Mouse (Mus musculus) olfactory bulb, adult 2 months (tissue): Measurements from ENCODE around the gene Misp. TPM values are rescaled to one million over a fixed set of nuclear protein-coding genes. Genes with fewer than 3 reads are reported as not detected.

Experiments used
- H3K27ac ChIP-seq: fragments of 200-500 bp; 2 replicates; pipeline ENCODE4 v1.5.1; 2012; ENCODE audit warnings: low read depth, low read length; ENCODE audit not compliant: insufficient read depth
- H3K4me1 ChIP-seq: fragments of 200-500 bp; 2 replicates; pipeline ENCODE4 v1.6.1; 2012; ENCODE audit warnings: low read length; ENCODE audit not compliant: control insufficient read depth, insufficient read depth
- H3K4me3 ChIP-seq: fragments of 200-500 bp; 2 replicates; pipeline ENCODE4 v1.5.1; 2012; ENCODE audit warnings: mild to moderate bottlenecking, low read depth, low read length, moderate library complexity; ENCODE audit not compliant: insufficient read depth
- CTCF ChIP-seq: fragments of 200-500 bp; IDR thresholded peaks from 2 replicates; pipeline ENCODE4 v1.5.1; 2012; ENCODE audit warnings: low read depth, mild to moderate bottlenecking, low read length, moderate library complexity; ENCODE audit not compliant: insufficient read depth
- POLR2A ChIP-seq: fragments of 200-500 bp; IDR thresholded peaks from 2 replicates; pipeline ENCODE4 v1.6.1; 2012; ENCODE audit warnings: mild to moderate bottlenecking, low read depth, low read length, moderate library complexity; ENCODE audit not compliant: insufficient read depth
- WGBS: fragments of 180-500 bp; shearing (Covaris S2); methylation state at CpG from one replicate; pipeline ENCODE4 v1.1.7; 2018; 5-methylcytosine and 5-hydroxymethylcytosine counted together
- polyA plus RNA-seq: library from polyadenylated mRNA; stranded (reverse); fragments of >200 nt; gene quantifications from 2 replicates; pipeline ENCODE4 v1.2.4, GENCODE M21; 2012; ENCODE audit warnings: low replicate concordance; ENCODE audit not compliant: missing spikeins, insufficient read depth, insufficient read length

The Misp gene
- polyA plus RNA-seq, 1 experiment: not detected

DNA sequence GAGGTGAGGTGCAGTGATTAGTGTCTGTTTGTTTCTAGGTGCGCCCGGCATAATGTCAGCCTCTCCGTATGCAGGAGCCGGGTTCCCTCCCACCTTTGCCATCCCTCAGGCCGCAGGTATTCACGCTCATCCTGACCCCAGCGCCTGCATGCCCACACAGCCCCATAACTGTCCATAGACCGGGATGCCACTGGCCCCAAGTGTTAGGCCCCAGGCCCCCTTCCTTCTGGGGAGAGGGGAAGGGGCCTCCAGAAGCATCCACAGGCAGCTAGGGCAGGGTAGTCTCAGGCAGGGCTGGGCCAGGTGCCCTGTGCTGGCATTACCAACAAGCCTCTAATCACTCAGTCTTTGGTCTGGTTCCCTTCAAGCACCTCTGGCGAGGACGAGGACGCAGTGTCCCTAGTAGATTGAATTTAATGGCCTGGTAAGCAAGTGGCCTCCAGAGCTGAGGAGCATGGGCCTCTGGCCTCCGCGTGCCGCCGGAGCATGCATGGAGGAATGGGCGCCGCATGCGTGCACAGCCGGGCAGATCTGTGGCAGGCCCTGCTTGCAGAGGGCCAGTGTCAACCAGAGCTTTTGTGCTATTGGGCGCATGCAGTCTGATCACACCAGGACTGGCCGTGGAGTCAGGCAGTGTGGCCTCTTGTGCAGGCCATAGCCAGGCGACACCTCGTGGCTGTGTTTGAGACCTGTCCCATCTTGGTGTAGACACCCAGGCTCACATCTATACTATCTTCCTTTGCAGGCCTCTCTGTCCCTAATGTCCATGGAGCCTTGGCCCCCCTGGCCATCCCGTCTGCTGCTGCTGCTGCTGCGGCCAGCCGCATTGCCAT is 39.5 kb downstream of the Misp start:
- WGBS: 88% methylated on average over 26 of the region's 26 CpGs
- no peak overlapping the region for H3K27ac ChIP-seq
- TF ChIP-seq CTCF: no peak
- no peak for TF ChIP-seq POLR2A
- no peak overlapping the region for H3K4me3 ChIP-seq
- peaks cover 67% of the 10 kb centered on the region for H3K4me1 ChIP-seq

DNA sequence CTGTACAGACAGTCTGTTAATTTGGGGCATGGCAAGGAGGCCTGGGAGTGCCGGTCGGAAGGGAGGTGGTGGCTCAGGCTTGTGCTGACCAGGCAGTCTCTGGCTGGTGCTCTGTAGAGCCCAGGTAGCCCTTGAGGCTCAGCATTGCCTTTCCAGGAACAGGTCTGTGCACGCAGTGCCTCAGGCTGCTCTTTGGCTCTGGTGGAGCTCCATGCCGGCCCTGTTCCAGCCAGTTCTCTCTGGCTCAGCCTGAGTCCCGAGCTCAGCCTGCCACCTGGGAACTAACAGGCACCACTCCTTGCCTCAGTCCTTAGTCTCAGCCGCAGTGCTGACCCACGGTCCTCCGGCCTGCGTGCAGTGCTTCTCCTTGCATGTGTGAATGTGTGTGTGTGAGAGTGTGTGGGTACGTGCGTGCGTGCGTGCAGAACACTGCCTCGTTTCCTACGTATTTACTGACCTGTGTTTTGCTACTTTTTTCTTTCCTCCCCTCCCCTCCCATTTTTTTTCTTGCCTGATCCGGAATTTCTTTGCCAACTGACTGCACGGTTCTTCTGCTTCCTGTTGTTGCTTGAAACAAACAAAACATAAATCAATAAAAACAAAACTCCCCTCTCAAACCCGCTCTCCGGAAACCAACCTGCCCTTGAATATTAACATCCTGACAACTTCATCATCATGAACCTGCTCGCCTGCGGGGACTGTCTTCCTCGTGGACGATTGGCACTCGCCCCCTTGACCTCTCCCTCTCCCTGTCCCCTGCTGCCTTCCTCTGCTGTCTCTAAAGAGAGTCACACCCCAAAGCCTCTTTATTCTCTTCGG is 40.6 kb downstream of the Misp start:
- Histone ChIP-seq H3K4me3 (no peak overlapping the region), H3K27ac (no peak overlapping the region), H3K4me1 (peaks cover 60% of the 10 kb centered on the region)
- WGBS: 60% methylated on average over 25 of the region's 25 CpGs
- TF ChIP-seq POLR2A (no peak), CTCF (no peak)

DNA sequence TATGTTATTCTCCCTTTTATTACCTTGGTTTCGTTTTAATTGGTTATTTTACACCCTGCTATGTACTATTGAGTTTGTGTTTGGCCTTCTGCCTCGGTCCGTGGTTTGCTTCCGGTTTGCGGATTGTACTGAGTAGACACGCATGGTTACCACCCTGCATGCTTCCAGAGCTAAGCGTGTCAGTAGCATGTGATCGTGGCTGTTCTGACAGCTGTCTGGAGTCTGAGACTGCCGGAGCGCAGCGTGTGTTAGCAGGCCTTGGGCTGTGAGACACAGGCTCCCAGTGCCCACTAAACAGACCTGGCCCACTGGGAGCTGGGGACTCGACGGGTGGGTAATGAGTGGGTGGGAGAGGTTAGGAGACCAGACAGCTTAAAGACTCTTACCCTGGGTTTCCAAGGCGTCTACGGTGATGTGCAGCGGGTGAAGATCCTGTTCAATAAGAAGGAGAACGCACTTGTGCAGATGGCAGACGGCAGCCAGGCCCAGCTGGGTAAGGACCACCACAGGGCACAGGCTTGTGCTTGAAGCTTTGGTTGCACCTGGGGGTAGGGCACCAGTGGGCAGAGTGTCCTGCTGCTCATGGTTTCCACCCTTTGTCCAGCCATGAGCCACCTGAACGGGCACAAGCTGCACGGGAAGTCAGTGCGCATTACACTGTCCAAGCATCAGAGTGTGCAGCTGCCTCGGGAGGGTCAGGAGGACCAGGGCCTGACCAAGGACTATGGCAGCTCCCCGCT is 41.4 kb downstream of the Misp start:
- peaks cover 53% of the 10 kb centered on the region for H3K4me1 ChIP-seq
- H3K27ac ChIP-seq: no peak overlapping the region
- TF ChIP-seq POLR2A (no peak), CTCF (no peak)
- 61% methylated on average over 23 of the region's 23 CpGs for WGBS
- no peak overlapping the region for H3K4me3 ChIP-seq

DNA sequence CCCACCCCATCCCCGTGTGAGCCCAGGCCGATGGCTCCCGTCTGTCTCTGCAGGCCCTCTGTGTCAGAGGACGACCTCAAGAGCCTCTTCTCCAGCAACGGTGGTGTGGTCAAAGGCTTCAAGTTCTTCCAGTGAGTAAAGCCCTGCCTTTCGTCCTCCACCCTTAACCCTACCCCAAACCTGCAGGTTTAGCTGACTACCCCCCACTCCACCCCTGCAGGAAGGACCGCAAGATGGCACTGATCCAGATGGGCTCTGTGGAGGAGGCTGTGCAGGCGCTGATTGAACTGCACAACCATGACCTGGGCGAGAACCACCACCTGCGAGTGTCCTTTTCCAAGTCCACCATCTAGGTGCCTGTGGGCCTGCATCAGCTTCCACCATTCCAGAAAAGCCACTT is 42.1 kb downstream of the Misp start:
- WGBS: 58% methylated on average over 10 of the region's 10 CpGs
- Histone ChIP-seq H3K27ac (no peak overlapping the region), H3K4me1 (peaks cover 46% of the 10 kb centered on the region), H3K4me3 (no peak overlapping the region)
- TF ChIP-seq CTCF (no peak), POLR2A (no peak)

DNA sequence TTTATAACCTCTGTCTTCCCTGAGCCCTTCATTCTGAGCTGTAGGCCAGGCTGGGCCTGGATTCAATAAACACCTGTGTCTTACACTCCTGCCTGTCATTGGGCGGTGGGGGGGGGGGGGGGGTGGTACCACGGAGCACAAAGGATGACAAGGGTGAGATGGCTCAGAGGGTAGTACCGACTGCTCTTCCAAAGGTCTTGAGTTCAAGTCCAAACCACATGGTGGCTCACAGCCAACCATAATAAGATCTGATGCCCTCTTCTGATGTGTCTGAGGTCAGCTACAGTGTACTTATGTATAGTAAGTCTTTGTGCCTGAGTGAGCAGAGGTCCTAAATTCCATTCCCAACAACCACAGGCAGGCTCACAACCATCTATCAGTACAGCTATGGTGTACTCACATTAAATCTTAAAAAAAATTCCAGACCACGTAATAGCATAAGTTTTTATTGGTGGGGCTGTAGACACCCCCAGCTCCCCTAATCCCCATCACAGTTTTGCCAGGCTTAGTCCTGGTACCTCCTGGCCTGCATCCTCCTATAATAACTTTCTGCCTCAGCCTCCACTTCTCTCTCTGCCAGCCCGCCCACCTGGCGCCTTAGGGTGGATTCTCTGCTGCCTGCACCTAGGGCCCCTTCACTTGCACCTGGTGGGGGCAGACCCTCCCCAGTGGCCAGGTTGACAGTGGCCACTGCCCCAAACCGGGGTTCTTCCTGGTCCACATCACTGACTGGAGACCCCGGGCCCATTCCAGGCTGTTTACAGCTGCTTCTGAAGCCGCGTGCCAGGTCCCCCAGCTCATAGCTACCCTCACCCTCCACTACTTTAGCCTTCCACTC is 43.8 kb downstream of the Misp start:
- Histone ChIP-seq H3K4me1 (peaks cover 32% of the 10 kb centered on the region), H3K27ac (no peak overlapping the region), H3K4me3 (no peak overlapping the region)
- whole genome bisulfite sequencing: 51% methylated on average over 10 of the region's 10 CpGs
- no peak for TF ChIP-seq POLR2A

DNA sequence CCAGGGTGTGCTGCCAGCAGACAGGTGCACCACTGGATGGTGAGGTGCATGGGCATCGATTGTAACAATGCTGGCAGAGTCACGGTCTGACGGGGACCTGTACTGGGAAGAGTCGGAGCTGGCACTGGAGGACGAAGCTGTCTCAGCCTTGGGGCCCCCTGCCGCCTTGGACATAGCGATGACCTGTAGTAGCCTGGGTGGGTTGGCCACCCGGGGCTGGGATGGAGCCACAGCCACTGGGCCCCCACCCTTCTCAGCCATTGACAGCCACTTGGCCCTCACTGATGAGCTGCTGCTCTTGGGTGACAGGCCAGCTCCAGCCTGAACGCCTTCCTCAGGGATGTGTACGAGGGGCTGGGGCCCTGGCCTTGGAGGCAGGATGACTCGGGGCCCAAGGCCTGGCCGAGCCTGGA is 44.4 kb downstream of the Misp start:
- no peak for TF ChIP-seq CTCF
- no peak for TF ChIP-seq POLR2A
- 59% methylated on average over 12 of the region's 12 CpGs for WGBS
- H3K4me1 ChIP-seq: peaks cover 28% of the 10 kb centered on the region
- H3K4me3 ChIP-seq: no peak overlapping the region
- H3K27ac ChIP-seq: no peak overlapping the region

DNA sequence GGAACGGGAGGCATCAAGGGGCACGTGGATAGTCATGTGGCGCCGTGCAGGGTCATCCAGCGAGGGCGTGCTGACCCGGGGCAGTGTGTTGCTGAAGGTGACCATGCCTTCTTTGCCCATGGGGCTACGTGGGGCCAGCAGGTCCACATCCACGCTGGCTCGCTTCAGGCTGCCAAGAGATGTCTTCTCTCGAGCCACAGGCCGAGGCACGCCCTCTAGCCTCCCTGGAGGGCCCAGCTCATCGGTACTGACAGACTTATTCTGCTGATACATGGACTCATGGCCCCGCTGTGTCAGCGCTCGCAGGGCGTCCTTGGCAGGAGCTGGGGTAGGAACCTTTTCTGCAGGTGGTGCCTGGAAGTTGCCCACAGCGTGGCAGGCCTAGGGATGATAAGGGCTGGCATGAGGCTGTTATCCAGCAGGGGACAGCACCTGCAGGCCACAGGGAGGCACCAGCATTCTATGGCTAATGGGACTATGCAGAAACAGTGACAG is 45.1 kb downstream of the Misp start:
- no peak overlapping the region for H3K4me3 ChIP-seq
- H3K27ac ChIP-seq: no peak overlapping the region
- no peak for TF ChIP-seq CTCF
- no peak for TF ChIP-seq POLR2A
- H3K4me1 ChIP-seq: peaks cover 23% of the 10 kb centered on the region
- WGBS: 72% methylated on average over 19 of the region's 19 CpGs

DNA sequence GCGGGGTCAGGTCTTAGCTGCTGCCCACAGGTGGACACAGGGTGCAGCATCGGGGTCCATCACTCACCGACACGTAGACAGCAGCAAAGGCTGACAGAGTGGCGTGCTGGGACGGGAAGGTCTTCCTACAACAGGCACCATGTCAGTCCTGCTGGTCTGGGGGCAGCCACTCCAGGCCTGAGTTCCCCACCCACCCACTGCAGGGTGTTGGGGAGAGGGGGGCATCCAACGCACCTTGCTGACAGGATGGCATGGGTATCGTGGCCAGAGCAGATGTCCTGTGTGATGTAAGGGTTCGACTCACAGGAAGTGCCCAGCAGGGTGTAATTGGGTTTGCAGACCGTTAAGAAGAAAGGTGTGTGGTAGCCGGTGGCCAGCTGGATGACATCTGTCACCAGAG is 45.8 kb downstream of the Misp start:
- Histone ChIP-seq H3K4me1 (peaks cover 16% of the 10 kb centered on the region; the same call in 1 of the 2 replicates), H3K4me3 (no peak overlapping the region), H3K27ac (no peak overlapping the region)
- TF ChIP-seq POLR2A (no peak), CTCF (no peak)
- 82% methylated on average over 11 of the region's 11 CpGs for WGBS
